Mouse (Mus musculus) layer of hippocampus, adult 8-10 months (tissue): ENCODE data around the gene Nfam1. TPM values are rescaled to one million over a fixed set of nuclear protein-coding genes. Genes with fewer than 3 reads are reported as not detected.

ENCODE experiments used
- DNase-seq, 2 experiments: peaks; one replicate each; pipeline ENCODE4 v3.0.0; 2022; ENCODE audit warnings: low spot score in 2 of 2
- microRNA-seq, 2 experiments: library from miRNA; unstranded; fragments of <30 nt; microRNA quantifications; one replicate each; pipeline ENCODE4 v1.2.0; 2022
- total RNA-seq, 4 experiments: library from RNA; stranded (reverse); gene quantifications; 2 replicates each; pipeline ENCODE4 v1.2.4; 2022

Nfam1 gene
- total RNA-seq, 4 experiments from 2014 or later: 1.7 to 6.2 (median 3.5) TPM

- no peak for DNase-seq
Measured at GRCm38 (mm10) chr15:82960786-82961561, 72.1 kb downstream of the Nfam1 start.

GRCm38 (mm10) chr15:82959151-82959550 is 74.0 kb downstream of the Nfam1 start:
- no peak for DNase-seq

- peak; percentile 60 to 72 for DNase-seq
Measured at GRCm38 (mm10) chr15:82958253-82958701, 74.8 kb downstream of the Nfam1 start.

GRCm38 (mm10) chr15:82956721-82957120 is 76.4 kb downstream of the Nfam1 start:
- no peak for DNase-seq

- DNase-seq: no peak
Measured at GRCm38 (mm10) chr15:82956310-82956709, 76.8 kb downstream of the Nfam1 start.

GRCm38 (mm10) chr15:82955286-82955685 is 77.8 kb downstream of the Nfam1 start:
- DNase-seq: no peak

GRCm38 (mm10) chr15:82954034-82954433 is 79.1 kb downstream of the Nfam1 start:
- no peak for DNase-seq

GRCm38 (mm10) chr15:82953096-82953495 is 80.0 kb downstream of the Nfam1 start:
- DNase-seq: no peak

- DNase-seq: no peak
Measured at GRCm38 (mm10) chr15:82952292-82952705, 80.8 kb downstream of the Nfam1 start.

GRCm38 (mm10) chr15:82950246-82950645 is 82.9 kb downstream of the Nfam1 start:
- DNase-seq: no peak

- no peak for DNase-seq
Measured at GRCm38 (mm10) chr15:82947431-82947830, 85.7 kb downstream of the Nfam1 start.

GRCm38 (mm10) chr15:82944479-82945195 is 88.5 kb downstream of the Nfam1 start:
- no peak for DNase-seq

Small RNAs within 50 kb of the gene (microRNA-seq; reads per million reads assigned to microRNA genes)
- 4.3 to 5.7 reads per million in 2 experiments for gene Mir3080

Other genes starting within 250 kb of the Nfam1 start
- not detected for gene Cyp2d26, start 239.0 kb downstream of the Nfam1 start, total RNA-seq
- 100 to 1,000 TPM; 192 to 215 (median 201) TPM for gene Tcf20, start 45.4 kb downstream of the Nfam1 start, total RNA-seq
- 10 to 100 TPM in 2 of 4 experiments, 1 to 10 TPM in 2; 8.5 to 13.7 (median 11.2) TPM for gene Serhl, start 56.2 kb upstream of the Nfam1 start, total RNA-seq
- 100 to 1,000 TPM; 126 to 141 (median 133) TPM for gene Rrp7a, start 89.5 kb upstream of the Nfam1 start, total RNA-seq
- gene Poldip3, start 116.1 kb upstream of the Nfam1 start, total RNA-seq: 10 to 100 TPM; 84.5 to 94.7 (median 92.1) TPM
- gene Cyb5r3, start 139.3 kb upstream of the Nfam1 start, total RNA-seq: 10 to 100 TPM; 70.0 to 98.9 (median 81.6) TPM
- 1 to 10 TPM; 3.7 to 4.5 (median 4.3) TPM for gene A4galt, start 218.5 kb upstream of the Nfam1 start, total RNA-seq